Mouse (Mus musculus) ES-E14 (cell line): ENCODE results near the gene Ermap. TPM values are rescaled to one million over a fixed set of nuclear protein-coding genes. Genes with fewer than 3 reads are reported as not detected.
A peak's percentile ranks its signal among the peaks of the same experiment; 100 is the strongest.

Experiments
- DNase-seq: peaks from one replicate; pipeline ENCODE4 v3.0.0-alpha.2; 2013; ENCODE audit warnings: low read depth, low spot score
- H3K27ac ChIP-seq: 2 replicates; pipeline ENCODE4 v1.5.1; 2012; ENCODE audit warnings: low read depth, mild to moderate bottlenecking, low read length, moderate library complexity, mixed read lengths; ENCODE audit not compliant: poor library complexity, insufficient read depth, severe bottlenecking
- H3K36me3 ChIP-seq: 2 replicates; pipeline ENCODE4 v1.6.1; 2012; ENCODE audit warnings: mild to moderate bottlenecking, low read length, moderate library complexity, mixed read lengths; ENCODE audit not compliant: control insufficient read depth, poor library complexity, insufficient read depth, severe bottlenecking
- H3K4me1 ChIP-seq, 2 experiments: fragments of 150-350 bp in 1 of 2; sonication (generic) in 1 of 2; 2 replicates each; pipeline ENCODE4 v1.6.1; 2012; ENCODE audit warnings: low read length in 2 of 2, mild to moderate bottlenecking in 1 of 2, mixed read lengths in 1 of 2; ENCODE audit not compliant: control insufficient read depth in 2 of 2, insufficient read depth in 2 of 2, poor library complexity in 1 of 2
- H3K4me3 ChIP-seq, 2 experiments: fragments of 150-350 bp in 1 of 2; sonication (generic) in 1 of 2; 2 replicates each; pipeline ENCODE4 v1.5.1; 2012; ENCODE audit warnings: low read length in 2 of 2, low read depth in 1 of 2, mild to moderate bottlenecking in 1 of 2, mixed read lengths in 1 of 2; ENCODE audit not compliant: insufficient read depth in 1 of 2, poor library complexity in 1 of 2, severe bottlenecking in 1 of 2
- H3K9ac ChIP-seq: 2 replicates; pipeline ENCODE4 v1.6.1; 2012; ENCODE audit warnings: low read depth, mild to moderate bottlenecking, low read length, mixed read lengths; ENCODE audit not compliant: poor library complexity, insufficient read depth, severe bottlenecking
- H3K9me3 ChIP-seq: fragments of 150-350 bp; sonication (generic); 2 replicates; pipeline ENCODE4 v1.6.1; 2012; ENCODE audit warnings: low read depth, mild to moderate bottlenecking, low read length; ENCODE audit not compliant: control insufficient read depth, insufficient read depth
- CHD2 ChIP-seq: IDR thresholded peaks from 2 replicates; pipeline ENCODE4 v1.6.1; 2014; ENCODE audit warnings: mild to moderate bottlenecking, low read depth, low read length, inconsistent platforms
- HCFC1 ChIP-seq: IDR thresholded peaks from 2 replicates; pipeline ENCODE4 v1.6.1; 2012; ENCODE audit warnings: low read length, inconsistent platforms, borderline replicate concordance; ENCODE audit not compliant: insufficient read depth
- MAFK ChIP-seq: IDR thresholded peaks from 2 replicates; pipeline ENCODE4 v1.6.1; 2014; ENCODE audit warnings: mild to moderate bottlenecking, low read depth, low read length, inconsistent platforms; ENCODE audit not compliant: insufficient read depth
- ZC3H11A ChIP-seq: IDR thresholded peaks from 2 replicates; pipeline ENCODE4 v1.6.1; 2012; ENCODE audit warnings: low read depth, mild to moderate bottlenecking, inconsistent platforms, low read length, borderline replicate concordance
- ZNF384 ChIP-seq: IDR thresholded peaks from 2 replicates; pipeline ENCODE4 v1.6.1; 2012; ENCODE audit warnings: low read depth, low read length, inconsistent platforms
- in situ Hi-C, 2 experiments: fragments of 600-800 bp; cut with MboI; formaldehyde crosslinking; loops; one replicate each; pipeline ENCODE4 v1.15.1; 2025; ENCODE audit warnings: low sequenced_read_pairs in 2 of 2, inconsistent platforms in 1 of 2; ENCODE audit not compliant: unreplicated experiment in 2 of 2
- total RNA-seq: library from RNA; depleted of rRNA; stranded (reverse); fragments of 300-350 nt; gene quantifications from 2 replicates; pipeline ENCODE4 v1.2.3, GENCODE M21; 2012

Ermap gene
- total RNA-seq, 1 experiment = 0.18 TPM

- Histone ChIP-seq H3K36me3 (peaks cover 23% of the 10 kb centered on the region), H3K27ac (no peak overlapping the region), H3K4me1 (no peaks in the 10 kb centered on the region), H3K9me3 (no peaks in the 10 kb centered on the region), H3K4me3 (no peak overlapping the region), H3K9ac (no peak overlapping the region)
- no peak for TF ChIP-seq ZC3H11A
- no peak for TF ChIP-seq HCFC1
- TF ChIP-seq ZNF384 = no peak
- TF ChIP-seq MAFK = no peak
- TF ChIP-seq CHD2 = no peak
- in situ Hi-C loops = no loop called here
- no peak for DNase-seq
Observed at GRCm38 (mm10) chr4:119224534-119224933, 34.7 kb upstream of the Ermap start.

- peak; percentile 68 for DNase-seq
Observed at GRCm38 (mm10) chr4:119223696-119224095, 33.9 kb upstream of the Ermap start.

GRCm38 (mm10) chr4:119218169-119218568 is 28.4 kb upstream of the Ermap start, which contains the start of gene Tmem269:
Tmem269 (minus strand) TSS chr4:119218217.
- no peak for DNase-seq
- Histone ChIP-seq H3K9me3 (no peaks in the 10 kb centered on the region), H3K27ac (no peak within 1 kb of the TSS), H3K4me3 (no peak within 1 kb of the TSS), H3K9ac (no peak within 1 kb of the TSS), H3K36me3 (no peaks in the 10 kb centered on the region), H3K4me1 (0 out of 4 replicates have a peak, but pooled peaks cover 0 to 2% of the 10 kb centered on the region in 2 experiments)
- TF ChIP-seq ZNF384 = no peak
- TF ChIP-seq MAFK = no peak
- TF ChIP-seq ZC3H11A = no peak
- no peak for TF ChIP-seq HCFC1
- no peak for TF ChIP-seq CHD2
- in situ Hi-C loops = no loop called here

More at GRCm38 (mm10) chr4:119223696-119224095, 33.9 kb upstream of the Ermap start:
- H3K36me3 ChIP-seq = peaks cover 23% of the 10 kb centered on the region
- in situ Hi-C loops = no loop called here
- H3K4me3 ChIP-seq = no peak overlapping the region
- H3K27ac ChIP-seq = no peak overlapping the region
- 0 out of 4 replicates have a peak, but pooled peaks cover 0 to 2% of the 10 kb centered on the region in 2 experiments for H3K4me1 ChIP-seq
- 0 out of 2 replicates have a peak, but pooled peaks have one; percentile 36 for TF ChIP-seq ZC3H11A
- peak; percentile 4 for TF ChIP-seq ZNF384
- TF ChIP-seq MAFK = no peak
- TF ChIP-seq HCFC1 = no peak
- no peak for TF ChIP-seq CHD2
- H3K9me3 ChIP-seq = no peaks in the 10 kb centered on the region
- H3K9ac ChIP-seq = no peak overlapping the region

- H3K9ac ChIP-seq = no peak overlapping the region
- no peak for TF ChIP-seq ZNF384
- TF ChIP-seq ZC3H11A = no peak
- TF ChIP-seq CHD2 = no peak
- TF ChIP-seq HCFC1 = no peak
- TF ChIP-seq MAFK = no peak
- no peaks in the 10 kb centered on the region for H3K36me3 ChIP-seq
- H3K9me3 ChIP-seq = no peaks in the 10 kb centered on the region
- in situ Hi-C loops = no loop called here
- DNase-seq = no peak
- 0 out of 4 replicates have a peak, but pooled peaks cover 0 to 2% of the 10 kb centered on the region in 2 experiments for H3K4me1 ChIP-seq
- H3K4me3 ChIP-seq = no peak overlapping the region
- H3K27ac ChIP-seq = no peak overlapping the region
Observed at GRCm38 (mm10) chr4:119216667-119217066, 26.9 kb upstream of the Ermap start.

GRCm38 (mm10) chr4:119204672-119205071 is 14.9 kb upstream of the Ermap start:
- H3K36me3 ChIP-seq = no peaks in the 10 kb centered on the region; the same call in 1 of the 2 replicates
- TF ChIP-seq ZC3H11A (peak; percentile 42; the same call in 1 of the 2 replicates), MAFK (no peak)
- no peaks in the 10 kb centered on the region for H3K9me3 ChIP-seq
- no peak overlapping the region for H3K27ac ChIP-seq
- in situ Hi-C loops = no loop called here
- H3K4me1 ChIP-seq = 0 out of 4 replicates have a peak, but pooled peaks cover 0 to 4% of the 10 kb centered on the region in 2 experiments
- no peak overlapping the region for H3K4me3 ChIP-seq
- DNase-seq = no peak
- no peak overlapping the region for H3K9ac ChIP-seq
